Mouse (Mus musculus) liver, embryonic 14.5 days (tissue): Measurements from ENCODE around the gene Gid4.

Source experiments
- CTCF ChIP-seq: IDR thresholded peaks from 2 replicates; pipeline ENCODE4 v1.5.1; 2016; ENCODE audit warnings: antibody characterized with exemption, low read depth, control low read depth
- EP300 ChIP-seq: IDR thresholded peaks from 2 replicates; pipeline ENCODE4 v1.6.1; 2016; ENCODE audit warnings: antibody characterized with exemption, low read depth

- TF ChIP-seq EP300 (no peak), CTCF (no peak)
Measured at GRCm38 (mm10) chr11:60495692-60496091, 78.7 kb downstream of the Gid4 start.
